Mouse (Mus musculus) forebrain, embryonic 12.5 days (tissue): Measurements from ENCODE around the gene Cmpk1. TPM values are rescaled to one million over a fixed set of nuclear protein-coding genes. Genes with fewer than 3 reads are reported as not detected.

ENCODE experiments used
- ATAC-seq: fragments of 200-750 bp; cut with Nextera tagmentation; 2 replicates; pipeline ENCODE4 v1.8.0; 2017; ENCODE audit warnings: moderate TSS enrichment; ENCODE audit not compliant: low FRiP score
- H3K27ac ChIP-seq: fragments of 300-500 bp; sonication (generic); 2 replicates; pipeline ENCODE4 v1.5.1; 2016; ENCODE audit warnings: mild to moderate bottlenecking
- H3K27me3 ChIP-seq: fragments of 300-500 bp; sonication (generic); 2 replicates; pipeline ENCODE4 v1.6.1; 2016; ENCODE audit warnings: mild to moderate bottlenecking
- H3K36me3 ChIP-seq: fragments of 300-500 bp; sonication (generic); replicated peaks from 2 replicates; pipeline ENCODE4 v1.6.1; 2016; ENCODE audit warnings: mild to moderate bottlenecking
- H3K4me1 ChIP-seq: fragments of 300-500 bp; sonication (generic); 2 replicates; pipeline ENCODE4 v1.6.1; 2016
- H3K4me2 ChIP-seq: fragments of 300-500 bp; sonication (generic); 2 replicates; pipeline ENCODE4 v1.6.1; 2016; ENCODE audit warnings: mild to moderate bottlenecking, moderate library complexity
- H3K4me3 ChIP-seq: fragments of 300-500 bp; sonication (generic); replicated peaks from 2 replicates; pipeline ENCODE4 v1.5.1; 2016; ENCODE audit warnings: mild to moderate bottlenecking
- H3K9ac ChIP-seq: fragments of 300-500 bp; sonication (generic); 2 replicates; pipeline ENCODE4 v1.6.1; 2016; ENCODE audit warnings: mild to moderate bottlenecking
- H3K9me3 ChIP-seq: fragments of 300-500 bp; sonication (generic); 2 replicates; pipeline ENCODE4 v1.6.1; 2016
- WGBS: fragments of 180-500 bp; shearing (Covaris S2); methylation state at CpG from one replicate; pipeline ENCODE4 v1.1.7; 2016; 5-methylcytosine and 5-hydroxymethylcytosine counted together
- polyA plus RNA-seq: library from polyadenylated mRNA; unstranded; fragments of >200 nt; fragmentation: Nextera tagmentation; extraction: Ambion mirVana; gene quantifications from 2 replicates; pipeline ENCODE4 v1.2.1, GENCODE M21; 2016

Cmpk1 gene
- polyA plus RNA-seq, 1 experiment from 2014 or later: 123 TPM

- Histone ChIP-seq H3K4me1 (peaks cover 18% of the 10 kb centered on the region), H3K9me3 (no peaks in the 10 kb centered on the region), H3K27ac (no peak overlapping the region), H3K27me3 (peaks cover 97% of the 10 kb centered on the region), H3K36me3 (no peaks in the 10 kb centered on the region), H3K4me3 (no peak overlapping the region), H3K9ac (no peak overlapping the region; the same call in 1 of the 2 replicates), H3K4me2 (no peak overlapping the region)
- no peak for ATAC-seq
- WGBS: 2% methylated on average over 35 of the region's 35 CpGs
Observed at GRCm38 (mm10) chr4:114912705-114913593, 74.1 kb downstream of the Cmpk1 start.

- H3K9me3 ChIP-seq: no peaks in the 10 kb centered on the region
- H3K4me3 ChIP-seq: peak overlapping the region; percentile 51
- WGBS: 1% methylated on average over 20 of the region's 20 CpGs
- no peak for ATAC-seq
- no peaks in the 10 kb centered on the region for H3K36me3 ChIP-seq
- no peak overlapping the region for H3K27ac ChIP-seq
- peaks cover 22% of the 10 kb centered on the region for H3K4me1 ChIP-seq
- H3K4me2 ChIP-seq: peak overlapping the region; percentile 61
- H3K9ac ChIP-seq: no peak overlapping the region
- H3K27me3 ChIP-seq: peaks cover 99% of the 10 kb centered on the region
Observed at GRCm38 (mm10) chr4:114909602-114910484, 77.2 kb downstream of the Cmpk1 start.

Other genes with a start within 250 kb of the Cmpk1 start
- gene Gm12830, start 165.5 kb downstream of the Cmpk1 start, polyA plus RNA-seq: 0.08 TPM in 1 of 2 replicates, not detected in the other
- gene Foxd2, start 78.4 kb downstream of the Cmpk1 start, polyA plus RNA-seq: 1.1 and 2.8 TPM in 2 replicates
- not detected in 2 replicates for gene Foxe3, start 61.2 kb downstream of the Cmpk1 start, polyA plus RNA-seq
- 20.7 and 21.0 TPM in 2 replicates for gene Stil, start 12.9 kb upstream of the Cmpk1 start, polyA plus RNA-seq
- gene Tal1, start 69.2 kb upstream of the Cmpk1 start, polyA plus RNA-seq: 1.6 and 2.8 TPM in 2 replicates
- 8.2 and 9.7 TPM in 2 replicates for gene Pdzk1ip1, start 101.5 kb upstream of the Cmpk1 start, polyA plus RNA-seq
- gene Cyp4x1, start 147.0 kb upstream of the Cmpk1 start, polyA plus RNA-seq: 0.83 and 1.1 TPM in 2 replicates